Mouse (Mus musculus): ENCODE results near the gene Znrf3.

- TF ChIP-seq POLR2A (IDR thresholded peaks at IDR 0.05; ENCODE audit: insufficient read length, low read depth) (no peak), USF1 (IDR thresholded peaks at IDR 0.05; ENCODE audit: low read depth) (no peak)
These were observed 40.5 kb downstream of the Znrf3 start for GRCm38 (mm10) chr11:5404180-5404579.

Data from myocyte (in vitro differentiated cells).